Mouse (Mus musculus): Measurements from ENCODE around the gene Fosl2. TPM values are rescaled to one million over a fixed set of nuclear protein-coding genes. Genes with fewer than 3 reads are reported as not detected.

Fosl2 gene
- polyA plus RNA-seq, 1 experiment from 2014 or later, result 3.7 TPM

DNA sequence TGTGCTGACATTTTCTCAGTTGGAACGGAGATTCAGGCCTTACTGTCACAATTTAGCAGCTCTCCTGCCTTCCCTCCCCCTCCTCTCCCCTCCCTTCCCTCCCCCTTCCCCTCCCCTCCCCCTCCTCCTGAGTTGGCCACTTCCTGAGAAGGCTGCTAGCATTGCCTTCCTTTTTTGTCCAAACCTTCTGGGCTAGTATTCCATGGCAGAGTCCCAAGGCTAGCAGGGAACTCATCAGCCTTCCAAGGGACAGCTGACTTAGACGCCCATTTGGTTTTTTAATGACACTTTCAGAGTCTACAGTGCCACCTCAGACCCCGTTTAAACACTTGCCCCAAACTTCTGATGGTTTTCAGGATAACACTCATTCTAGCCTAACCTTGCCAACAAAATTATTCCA is 7.7 kb upstream of the Fosl2 start:
- ATAC-seq, result no peak
- H3K4me1 ChIP-seq (replicated peaks; ENCODE audit: control insufficient read depth, insufficient read depth, low read length), result peaks cover 3% of the 10 kb centered on the region; the same call in 1 of the 2 replicates
- H3K27ac ChIP-seq (ENCODE audit: low read length), result no peak overlapping the region
- no peaks in the 10 kb centered on the region for H3K36me3 ChIP-seq (ENCODE audit: control insufficient read depth, insufficient read depth)
- H3K27me3 ChIP-seq (replicated peaks; ENCODE audit: control insufficient read depth, insufficient read depth, low read length), result peaks cover 9% of the 10 kb centered on the region; the same call in 1 of the 2 replicates
- 52% methylated on average over 3 of the region's 3 CpGs for WGBS
- H3K9ac ChIP-seq (replicated peaks; ENCODE audit: low read depth, low read length), result no peak overlapping the region
- H3K9me3 ChIP-seq (ENCODE audit: control insufficient read depth, low read length), result no peaks in the 10 kb centered on the region
- H3K4me2 ChIP-seq (ENCODE audit: low read length), result no peak overlapping the region
- no peak overlapping the region for H3K4me3 ChIP-seq (replicated peaks; ENCODE audit: low read length)

DNA sequence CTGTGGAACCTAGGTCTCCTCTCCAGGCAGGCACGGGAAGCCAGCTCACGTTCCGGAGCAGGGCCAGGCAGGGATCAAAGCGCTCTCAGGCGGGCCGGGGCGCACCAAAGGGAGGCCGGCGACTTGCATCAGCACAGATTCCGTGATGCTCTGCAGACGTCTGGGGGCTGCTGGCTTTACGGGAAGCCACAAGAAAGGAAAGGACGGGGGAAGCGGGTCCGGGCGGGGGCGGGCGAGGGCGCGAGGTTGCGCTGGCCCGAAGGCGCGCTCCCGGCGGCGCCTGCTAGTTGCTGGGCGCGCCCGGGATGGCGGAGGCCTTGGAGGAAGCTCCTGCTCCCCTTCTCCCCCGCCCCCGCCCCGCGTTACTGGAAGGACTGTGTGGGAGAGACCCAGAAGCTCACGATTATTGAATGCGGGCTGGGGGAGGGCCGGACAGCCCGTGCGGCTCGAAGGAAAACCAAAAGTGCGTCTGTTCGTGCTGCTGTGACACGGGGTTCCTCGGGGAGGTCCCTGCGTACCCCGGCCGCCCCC is 2.6 kb upstream of the Fosl2 start:
- Histone ChIP-seq H3K4me3 (replicated peaks; ENCODE audit: low read length) (peak overlapping the region; percentile 57), H3K4me2 (ENCODE audit: low read length) (peak overlapping the region; percentile 95), H3K27me3 (replicated peaks; ENCODE audit: control insufficient read depth, insufficient read depth, low read length) (peaks cover 23% of the 10 kb centered on the region), H3K27ac (ENCODE audit: low read length) (peak overlapping the region; percentile 46), H3K9me3 (ENCODE audit: control insufficient read depth, low read length) (no peaks in the 10 kb centered on the region), H3K9ac (replicated peaks; ENCODE audit: low read depth, low read length) (peak overlapping the region; percentile 77), H3K4me1 (replicated peaks; ENCODE audit: control insufficient read depth, insufficient read depth, low read length) (peaks cover 31% of the 10 kb centered on the region), H3K36me3 (ENCODE audit: control insufficient read depth, insufficient read depth) (no peaks in the 10 kb centered on the region)
- 2% methylated on average over 36 of the region's 48 CpGs for WGBS
- ATAC-seq, result 0 out of 2 replicates have a peak, but pooled peaks have one; percentile 8

DNA sequence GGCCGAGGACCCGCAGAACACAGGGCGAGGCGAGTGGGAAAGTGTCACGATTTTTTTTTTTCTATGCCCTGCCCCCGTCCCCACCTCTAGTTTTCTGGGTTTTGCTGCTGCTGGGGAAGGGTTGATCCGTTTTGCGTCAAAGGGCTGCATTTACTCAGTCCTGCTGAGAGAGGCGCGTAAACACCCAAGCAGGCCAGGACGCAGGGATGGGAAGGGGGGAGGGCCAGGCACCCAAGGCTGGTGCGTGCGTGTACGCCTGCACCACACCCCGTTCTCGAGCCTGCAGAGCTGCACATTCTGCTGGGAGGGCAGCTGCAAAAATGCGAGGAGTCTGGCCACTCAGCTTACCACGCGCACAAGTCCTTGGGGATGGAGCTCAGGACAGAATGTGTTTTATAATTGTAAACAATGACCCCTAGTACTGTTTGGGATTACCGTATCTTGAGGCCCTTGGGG is 2.0 kb upstream of the Fosl2 start:
- Histone ChIP-seq H3K4me2 (ENCODE audit: low read length) (peak overlapping the region; percentile 95), H3K9ac (replicated peaks; ENCODE audit: low read depth, low read length) (peak overlapping the region; percentile 77), H3K4me3 (replicated peaks; ENCODE audit: low read length) (peak overlapping the region; percentile 57), H3K27ac (ENCODE audit: low read length) (peak overlapping the region; percentile 46), H3K9me3 (ENCODE audit: control insufficient read depth, low read length) (no peaks in the 10 kb centered on the region), H3K27me3 (replicated peaks; ENCODE audit: control insufficient read depth, insufficient read depth, low read length) (peaks cover 24% of the 10 kb centered on the region), H3K36me3 (ENCODE audit: control insufficient read depth, insufficient read depth) (no peaks in the 10 kb centered on the region), H3K4me1 (replicated peaks; ENCODE audit: control insufficient read depth, insufficient read depth, low read length) (peaks cover 31% of the 10 kb centered on the region)
- 0 out of 2 replicates have a peak, but pooled peaks have one; percentile 29 for ATAC-seq
- WGBS, result 0% methylated on average over 20 of the region's 20 CpGs

- WGBS, result 3% methylated on average over 21 of the region's 21 CpGs
- ATAC-seq, result no peak
- peak overlapping the region; percentile 95 for H3K4me2 ChIP-seq (ENCODE audit: low read length)
- H3K36me3 ChIP-seq (ENCODE audit: control insufficient read depth, insufficient read depth), result no peaks in the 10 kb centered on the region
- no peaks in the 10 kb centered on the region for H3K9me3 ChIP-seq (ENCODE audit: control insufficient read depth, low read length)
- H3K4me1 ChIP-seq (replicated peaks; ENCODE audit: control insufficient read depth, insufficient read depth, low read length), result peaks cover 31% of the 10 kb centered on the region
- H3K27me3 ChIP-seq (replicated peaks; ENCODE audit: control insufficient read depth, insufficient read depth, low read length), result peaks cover 24% of the 10 kb centered on the region
- H3K4me3 ChIP-seq (replicated peaks; ENCODE audit: low read length), result peak overlapping the region; percentile 71
- no peak overlapping the region for H3K27ac ChIP-seq (ENCODE audit: low read length)
- H3K9ac ChIP-seq (replicated peaks; ENCODE audit: low read depth, low read length), result peak overlapping the region; percentile 77
Observed at GRCm38 (mm10) chr5:32134051-32134732, 1.4 kb upstream of the Fosl2 start.

GRCm38 (mm10) chr5:32134903-32135335 is 682 bp upstream of the Fosl2 start:
- Histone ChIP-seq H3K27me3 (replicated peaks; ENCODE audit: control insufficient read depth, insufficient read depth, low read length) (peaks cover 24% of the 10 kb centered on the region), H3K36me3 (ENCODE audit: control insufficient read depth, insufficient read depth) (no peaks in the 10 kb centered on the region), H3K27ac (ENCODE audit: low read length) (peak overlapping the region; percentile 89), H3K4me1 (replicated peaks; ENCODE audit: control insufficient read depth, insufficient read depth, low read length) (peaks cover 31% of the 10 kb centered on the region), H3K9ac (replicated peaks; ENCODE audit: low read depth, low read length) (peak overlapping the region; percentile 77), H3K4me2 (ENCODE audit: low read length) (peak overlapping the region; percentile 95), H3K9me3 (ENCODE audit: control insufficient read depth, low read length) (no peaks in the 10 kb centered on the region), H3K4me3 (replicated peaks; ENCODE audit: low read length) (peak overlapping the region; percentile 71)
- peak; percentile 65 for ATAC-seq
- 0% methylated on average over 37 of the region's 54 CpGs for WGBS

DNA sequence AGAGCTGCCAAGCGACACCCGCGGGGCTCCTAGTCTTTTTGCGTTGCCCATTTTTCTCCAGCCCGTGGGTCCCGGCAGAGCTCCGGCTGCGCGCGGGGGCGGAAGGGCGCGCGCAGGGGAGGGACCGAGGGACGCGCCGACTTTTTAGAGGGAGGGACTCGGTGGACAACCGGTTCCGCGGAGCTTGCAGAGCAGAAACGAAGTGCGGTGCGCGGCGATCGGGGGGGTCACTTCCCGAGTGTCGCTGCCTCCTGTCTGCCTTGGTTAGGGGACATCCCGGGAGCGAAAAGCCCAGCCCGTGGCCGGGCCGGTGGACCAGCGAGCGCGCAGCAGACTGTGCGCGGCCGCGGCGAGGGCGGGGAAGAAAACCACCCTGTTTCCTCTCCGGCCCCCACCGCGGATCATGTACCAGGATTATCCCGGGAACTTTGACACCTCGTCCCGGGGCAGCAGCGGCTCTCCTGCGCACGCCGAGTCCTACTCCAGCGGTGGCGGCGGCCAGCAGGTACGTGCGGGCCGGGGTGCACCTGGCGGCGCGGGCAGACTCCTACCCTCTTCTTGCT is 781 bp downstream of the Fosl2 start:
- WGBS, result under 1% methylated on average over 63 of the region's 63 CpGs
- peaks cover 31% of the 10 kb centered on the region for H3K4me1 ChIP-seq (replicated peaks; ENCODE audit: control insufficient read depth, insufficient read depth, low read length)
- H3K4me3 ChIP-seq (replicated peaks; ENCODE audit: low read length), result peak overlapping the region; percentile 71
- H3K9ac ChIP-seq (replicated peaks; ENCODE audit: low read depth, low read length), result peak overlapping the region; percentile 77
- no peaks in the 10 kb centered on the region for H3K36me3 ChIP-seq (ENCODE audit: control insufficient read depth, insufficient read depth)
- H3K4me2 ChIP-seq (ENCODE audit: low read length), result peak overlapping the region; percentile 95
- H3K9me3 ChIP-seq (ENCODE audit: control insufficient read depth, low read length), result no peaks in the 10 kb centered on the region
- peaks cover 18% of the 10 kb centered on the region for H3K27me3 ChIP-seq (replicated peaks; ENCODE audit: control insufficient read depth, insufficient read depth, low read length)
- peak overlapping the region; percentile 89 for H3K27ac ChIP-seq (ENCODE audit: low read length)
- ATAC-seq, result no peak

DNA sequence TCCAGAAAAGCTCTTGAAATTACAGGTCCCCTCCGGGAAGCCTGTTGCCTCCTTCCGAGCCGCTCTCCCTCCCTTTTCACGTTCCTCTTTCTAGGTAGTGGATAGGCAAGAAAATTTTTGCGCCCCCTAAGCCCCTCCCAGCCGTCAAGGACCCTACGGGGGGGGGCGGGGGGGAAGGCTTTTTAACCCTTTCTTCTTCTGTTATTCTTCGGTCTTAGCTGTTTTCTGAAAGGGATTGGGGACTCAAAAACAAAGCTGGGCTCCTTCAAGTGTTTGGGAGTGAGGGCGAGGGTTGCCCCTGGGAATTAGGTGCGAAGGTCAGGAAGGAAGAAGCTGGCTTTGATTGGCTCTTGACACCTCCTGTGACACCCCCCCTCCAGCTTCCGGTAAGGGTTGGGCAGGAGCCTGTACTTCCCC is 1.5 kb downstream of the Fosl2 start:
- Histone ChIP-seq H3K36me3 (ENCODE audit: control insufficient read depth, insufficient read depth) (no peaks in the 10 kb centered on the region), H3K4me1 (replicated peaks; ENCODE audit: control insufficient read depth, insufficient read depth, low read length) (peaks cover 31% of the 10 kb centered on the region), H3K4me3 (replicated peaks; ENCODE audit: low read length) (peak overlapping the region; percentile 71), H3K9ac (replicated peaks; ENCODE audit: low read depth, low read length) (0 out of 2 replicates have a peak overlapping the region, but pooled peaks have one; percentile 27), H3K27me3 (replicated peaks; ENCODE audit: control insufficient read depth, insufficient read depth, low read length) (peaks cover 15% of the 10 kb centered on the region), H3K27ac (ENCODE audit: low read length) (no peak overlapping the region), H3K4me2 (ENCODE audit: low read length) (peak overlapping the region; percentile 95), H3K9me3 (ENCODE audit: control insufficient read depth, low read length) (no peaks in the 10 kb centered on the region)
- no peak for ATAC-seq
- WGBS, result 2% methylated on average over 12 of the region's 12 CpGs

DNA sequence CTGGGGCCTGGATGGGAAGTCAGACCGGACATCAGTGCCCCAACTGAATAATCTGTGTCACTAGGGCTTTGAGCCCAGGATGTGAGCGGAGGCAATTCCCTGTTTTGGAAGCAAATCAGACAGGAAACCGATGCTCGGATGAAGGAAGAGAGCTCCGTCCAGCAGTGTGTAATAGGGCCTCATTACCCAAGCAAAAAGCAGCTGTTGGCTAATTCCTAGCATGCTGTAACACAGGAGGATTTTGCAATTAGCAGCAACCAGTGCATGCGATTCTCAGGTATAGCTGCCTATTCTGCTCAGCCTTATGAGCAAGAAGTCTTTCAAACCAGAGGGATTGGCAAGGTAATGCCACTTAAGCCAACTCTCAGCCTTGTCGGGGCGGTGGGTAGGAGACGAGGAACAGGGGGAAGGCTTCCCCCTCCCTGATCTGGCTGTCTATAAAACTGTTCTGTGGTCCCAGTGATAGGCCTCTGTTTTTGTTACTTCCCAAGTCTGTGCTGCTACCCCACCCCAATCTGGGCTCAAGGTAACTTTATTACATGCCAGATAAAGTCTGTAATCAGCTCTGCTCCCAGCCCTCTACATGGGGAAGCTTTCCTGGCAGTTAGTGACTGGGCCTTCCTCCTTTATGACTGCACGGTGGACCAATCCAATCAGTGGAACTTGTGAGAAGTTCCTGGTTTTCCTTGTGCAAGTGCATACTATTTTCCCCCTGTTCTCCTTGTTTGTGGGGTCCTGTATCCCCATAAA is 3.0 kb downstream of the Fosl2 start:
- Histone ChIP-seq H3K9ac (replicated peaks; ENCODE audit: low read depth, low read length) (no peak overlapping the region), H3K9me3 (ENCODE audit: control insufficient read depth, low read length) (no peaks in the 10 kb centered on the region), H3K4me3 (replicated peaks; ENCODE audit: low read length) (peak overlapping the region; percentile 71), H3K4me1 (replicated peaks; ENCODE audit: control insufficient read depth, insufficient read depth, low read length) (peaks cover 28% of the 10 kb centered on the region), H3K27ac (ENCODE audit: low read length) (no peak overlapping the region), H3K27me3 (replicated peaks; ENCODE audit: control insufficient read depth, insufficient read depth, low read length) (peaks cover 15% of the 10 kb centered on the region), H3K36me3 (ENCODE audit: control insufficient read depth, insufficient read depth) (no peaks in the 10 kb centered on the region), H3K4me2 (ENCODE audit: low read length) (peak overlapping the region; percentile 95)
- no peak for ATAC-seq
- WGBS, result 57% methylated on average over 10 of the region's 10 CpGs
